Mouse (Mus musculus) hindbrain, postnatal 0 days (tissue): Measurements from ENCODE around the gene Btbd11. TPM values are rescaled to one million over a fixed set of nuclear protein-coding genes. Genes with fewer than 3 reads are reported as not detected.

Source experiments
- ATAC-seq: fragments of 200-750 bp; cut with Nextera tagmentation; 2 replicates; pipeline ENCODE4 v1.8.0; 2017; ENCODE audit warnings: mild to moderate bottlenecking, moderate TSS enrichment, moderate library complexity
- DNase-seq: peaks from one replicate; pipeline ENCODE4 v3.0.0-alpha.2; 2015; ENCODE audit warnings: low spot score
- H3K27ac ChIP-seq: fragments of 300-500 bp; sonication (generic); 2 replicates; pipeline ENCODE4 v1.5.1; 2014; ENCODE audit warnings: mild to moderate bottlenecking
- H3K27me3 ChIP-seq: fragments of 300-500 bp; sonication (generic); 2 replicates; pipeline ENCODE4 v1.6.1; 2014; ENCODE audit warnings: low read length, mixed read lengths; ENCODE audit not compliant: insufficient read depth
- H3K36me3 ChIP-seq: fragments of 300-500 bp; sonication (generic); 2 replicates; pipeline ENCODE4 v1.6.1; 2014; ENCODE audit warnings: low read length, mixed read lengths; ENCODE audit not compliant: insufficient read depth
- H3K4me1 ChIP-seq: fragments of 300-500 bp; sonication (generic); 2 replicates; pipeline ENCODE4 v1.6.1; 2014; ENCODE audit warnings: antibody characterized with exemption, low read length, mixed read lengths; ENCODE audit not compliant: insufficient read depth
- H3K4me2 ChIP-seq: fragments of 300-500 bp; sonication (generic); 2 replicates; pipeline ENCODE4 v1.6.1; 2014; ENCODE audit warnings: low read depth, mild to moderate bottlenecking, low read length, moderate library complexity, mixed read lengths
- H3K4me3 ChIP-seq: fragments of 300-500 bp; sonication (generic); 2 replicates; pipeline ENCODE4 v1.5.1; 2014; ENCODE audit warnings: low read length
- H3K9ac ChIP-seq: fragments of 300-500 bp; sonication (generic); replicated peaks from 2 replicates; pipeline ENCODE4 v1.6.1; 2014; ENCODE audit warnings: mild to moderate bottlenecking, low read length, moderate library complexity, mixed read lengths
- H3K9me3 ChIP-seq: fragments of 300-500 bp; sonication (generic); 2 replicates; pipeline ENCODE4 v1.6.1; 2016; ENCODE audit warnings: low read length, mixed read lengths
- CTCF ChIP-seq: IDR thresholded peaks from 2 replicates; pipeline ENCODE4 v1.5.1; 2016; ENCODE audit warnings: antibody characterized with exemption, control low read depth, low read depth
- WGBS: fragments of 180-500 bp; shearing (Covaris S2); extraction: QIAGEN DNeasy Blood & Tissue Kit; methylation state at CpG from one replicate; pipeline ENCODE4 v1.1.7; 2014; 5-methylcytosine and 5-hydroxymethylcytosine counted together
- polyA plus RNA-seq: library from polyadenylated mRNA; unstranded; fragments of >200 nt; fragmentation: Nextera tagmentation; extraction: Ambion mirVana; gene quantifications from 2 replicates; pipeline ENCODE4 v1.2.1, GENCODE M21; 2015
- total RNA-seq: library from RNA; depleted of rRNA; stranded (reverse); fragments of >200 nt; gene quantifications from 2 replicates; pipeline ENCODE4 v1.2.3, GENCODE M21; 2014

The Btbd11 gene
- total and polyA plus RNA-seq, 2 experiments from 2014 or later: 21.2 to 72.9 TPM

GRCm38 (mm10) chr10:85362766-85363442 lies 23.7 kb upstream of the Btbd11 start:
- no peak overlapping the region for H3K9ac ChIP-seq
- H3K36me3 ChIP-seq: no peaks in the 10 kb centered on the region
- no peak overlapping the region for H3K27ac ChIP-seq
- DNase-seq (peak; percentile 21), ATAC-seq (peak; percentile 69)
- H3K9me3 ChIP-seq: no peaks in the 10 kb centered on the region
- H3K4me2 ChIP-seq: no peak overlapping the region
- H3K27me3 ChIP-seq: no peaks in the 10 kb centered on the region
- no peaks in the 10 kb centered on the region for H3K4me1 ChIP-seq
- 46% methylated on average over 9 of the region's 9 CpGs for WGBS
- H3K4me3 ChIP-seq: no peak overlapping the region
- peak; percentile 25; the same call in 1 of the 2 replicates for TF ChIP-seq CTCF

DNA sequence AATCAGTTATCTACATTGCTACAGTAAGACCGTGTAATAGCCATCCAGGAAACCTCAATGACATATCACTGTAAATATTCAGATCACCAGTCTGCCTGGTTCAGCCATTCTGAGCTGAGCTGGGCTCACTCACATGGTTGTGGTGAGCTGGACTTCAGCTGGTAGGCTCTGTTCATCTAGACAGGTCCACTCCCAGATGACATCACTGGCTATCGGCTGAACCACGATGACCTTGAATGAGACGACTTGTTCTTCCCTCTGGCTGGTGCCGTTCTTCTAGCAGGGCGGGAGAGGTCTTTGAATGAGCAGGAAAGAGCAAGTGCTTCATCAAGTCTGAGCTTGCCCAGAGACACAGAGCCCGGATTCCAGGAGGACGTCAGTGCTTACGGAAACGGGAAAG lies 19.7 kb upstream of the Btbd11 start:
- DNase-seq (no peak), ATAC-seq (no peak)
- Histone ChIP-seq H3K27me3 (no peaks in the 10 kb centered on the region), H3K4me1 (no peaks in the 10 kb centered on the region), H3K9ac (no peak overlapping the region), H3K9me3 (no peaks in the 10 kb centered on the region), H3K4me2 (no peak overlapping the region), H3K36me3 (no peaks in the 10 kb centered on the region), H3K27ac (no peak overlapping the region), H3K4me3 (no peak overlapping the region)
- WGBS: 89% methylated on average over 10 of the region's 10 CpGs
- TF ChIP-seq CTCF: no peak

DNA sequence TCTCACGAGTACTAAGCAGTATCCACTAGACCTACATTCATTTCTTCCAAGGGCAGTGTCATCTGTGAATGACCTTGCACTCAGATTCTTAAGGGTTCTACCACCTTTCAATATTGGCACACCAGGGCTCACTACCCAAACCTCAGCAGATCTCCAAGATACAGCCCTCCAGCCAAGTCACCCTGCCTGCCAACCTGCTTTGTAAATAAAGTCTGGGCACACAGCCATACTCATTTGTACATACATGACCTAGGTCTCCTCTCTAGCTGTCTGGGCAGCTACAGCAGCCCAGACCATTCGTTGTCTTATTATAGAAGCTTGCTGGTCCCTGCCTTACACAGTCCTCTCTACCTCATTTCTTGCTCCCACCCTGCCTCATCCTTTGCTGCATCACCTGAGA lies 15.3 kb upstream of the Btbd11 start:
- Histone ChIP-seq H3K36me3 (no peaks in the 10 kb centered on the region), H3K27me3 (no peaks in the 10 kb centered on the region), H3K4me1 (no peaks in the 10 kb centered on the region), H3K27ac (no peak overlapping the region), H3K9me3 (no peaks in the 10 kb centered on the region), H3K4me2 (no peak overlapping the region), H3K9ac (no peak overlapping the region), H3K4me3 (no peak overlapping the region)
- WGBS: 42% methylated on average over 2 of the region's 2 CpGs
- no peak for DNase-seq
- no peak for ATAC-seq
- no peak for TF ChIP-seq CTCF

DNA sequence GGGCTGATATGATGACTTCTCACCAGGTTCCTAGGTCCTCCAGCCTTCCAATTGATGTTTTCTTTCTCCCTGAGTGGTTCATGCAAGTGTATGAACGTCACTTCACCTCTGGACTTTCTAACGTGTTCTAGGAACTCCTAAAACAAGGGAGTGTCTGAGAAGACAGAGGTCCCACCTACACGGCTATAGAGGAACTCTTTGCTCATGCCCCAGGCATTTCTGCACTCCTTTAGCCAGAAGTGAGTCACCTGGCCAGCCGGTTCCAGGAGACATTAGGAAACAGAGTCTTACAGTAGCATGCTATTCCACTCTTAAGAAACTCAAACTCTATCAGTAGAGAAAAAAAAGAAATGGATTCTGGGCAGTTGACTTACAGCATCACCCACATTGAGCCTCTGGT lies 14.5 kb upstream of the Btbd11 start:
- 80% methylated on average over 4 of the region's 4 CpGs for WGBS
- TF ChIP-seq CTCF: no peak
- DNase-seq (no peak), ATAC-seq (no peak)
- Histone ChIP-seq H3K4me2 (no peak overlapping the region), H3K27ac (no peak overlapping the region), H3K9me3 (no peaks in the 10 kb centered on the region), H3K4me3 (no peak overlapping the region), H3K9ac (no peak overlapping the region), H3K27me3 (no peaks in the 10 kb centered on the region), H3K4me1 (no peaks in the 10 kb centered on the region), H3K36me3 (no peaks in the 10 kb centered on the region)

GRCm38 (mm10) chr10:85378972-85379371 lies 7.6 kb upstream of the Btbd11 start:
- no peak for DNase-seq
- no peak for ATAC-seq
- Histone ChIP-seq H3K4me2 (no peak overlapping the region), H3K4me1 (no peaks in the 10 kb centered on the region), H3K9ac (no peak overlapping the region), H3K9me3 (no peaks in the 10 kb centered on the region), H3K36me3 (no peaks in the 10 kb centered on the region), H3K4me3 (no peak overlapping the region), H3K27me3 (no peaks in the 10 kb centered on the region), H3K27ac (no peak overlapping the region)
- no peak for TF ChIP-seq CTCF
- WGBS: 28% methylated on average over 8 of the region's 8 CpGs

- TF ChIP-seq CTCF: no peak
- 90% methylated on average over 7 of the region's 7 CpGs for WGBS
- H3K9ac ChIP-seq: no peak overlapping the region
- ATAC-seq: no peak
- H3K4me1 ChIP-seq: no peaks in the 10 kb centered on the region
- H3K27me3 ChIP-seq: no peaks in the 10 kb centered on the region
- no peak for DNase-seq
- H3K4me3 ChIP-seq: no peak overlapping the region
- no peak overlapping the region for H3K4me2 ChIP-seq
- H3K9me3 ChIP-seq: no peaks in the 10 kb centered on the region
- H3K36me3 ChIP-seq: no peaks in the 10 kb centered on the region
- no peak overlapping the region for H3K27ac ChIP-seq
Measured at GRCm38 (mm10) chr10:85382981-85383380, 3.6 kb upstream of the Btbd11 start.
